ENCODE assay signal across 13 mouse cellular contexts in the genomic region with DNA sequence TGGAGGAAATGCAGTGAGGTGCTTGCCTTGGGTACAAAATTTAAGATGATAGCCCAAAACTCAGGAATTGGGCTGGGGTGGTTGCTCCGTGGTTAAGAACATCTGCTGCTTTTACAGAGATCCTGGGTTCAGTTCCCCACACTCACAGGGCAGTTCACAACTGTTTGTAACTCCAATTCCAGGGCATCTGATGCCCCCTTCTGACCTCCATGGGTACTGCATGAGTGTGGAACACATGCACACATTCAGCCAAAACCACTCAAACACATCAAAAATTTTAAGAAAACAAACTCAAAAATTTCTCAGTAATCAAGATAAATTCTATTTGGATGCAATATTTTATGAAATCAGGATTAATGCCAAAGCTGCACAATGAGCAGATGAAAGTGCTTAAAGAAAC.
DNase-seq lines count a peak whose midpoint lies in the region; ATAC-seq and TF ChIP-seq lines count a peak whose summit lies in the region.
"Had no signal": no experiment of that assay in that cellular context is flagged by ENCODE, and none has a peak within 500 bp of the region (broad histone marks: within the 10 kb centered on the region; RNA-seq: fewer than 3 reads in every experiment).

No protein-coding gene starts in this region.

- no peaks in the 10 kb centered on the region for H3K27me3 ChIP-seq in liver, adult 2 months (ENCODE audit: control insufficient read depth, insufficient read depth, low read length)
- H3K27me3 ChIP-seq in liver, embryonic 12.5 days (replicated peaks), result no peaks in the 10 kb centered on the region
- H3K27me3 ChIP-seq: embryonic facial prominence, embryonic 12.5 days; liver, embryonic 13.5 days had no signal

- no peak for TF ChIP-seq POLR2A in liver, adult 2 months (IDR thresholded peaks at IDR 0.05; ENCODE audit: extremely low read depth, insufficient read depth, low read length)

- H3K27ac ChIP-seq in liver, adult 2 months (replicated peaks; ENCODE audit: insufficient read depth, low read depth, low read length), result no peak overlapping the region
- H3K27ac ChIP-seq in liver, embryonic 12.5 days, result no peak overlapping the region
- H3K27ac ChIP-seq: embryonic facial prominence, embryonic 12.5 days; liver, embryonic 13.5 days had no signal

- no peak overlapping the region for H3K4me2 ChIP-seq in liver, embryonic 12.5 days
- H3K4me2 ChIP-seq: embryonic facial prominence, embryonic 12.5 days; liver, embryonic 13.5 days had no signal

- no peaks in the 10 kb centered on the region for H3K36me3 ChIP-seq in liver, adult 2 months (ENCODE audit: control insufficient read depth, insufficient read depth, low read length)
- no peaks in the 10 kb centered on the region for H3K36me3 ChIP-seq in liver, embryonic 12.5 days
- H3K36me3 ChIP-seq: embryonic facial prominence, embryonic 12.5 days; liver, embryonic 13.5 days had no signal

- no peak for ATAC-seq in CD4-positive, CD25-positive, alpha-beta regulatory T cell, adult 4 months
- no peak for ATAC-seq in liver, embryonic 12.5 days

- H3K9ac ChIP-seq in liver, adult 2 months (ENCODE audit: low read depth, low read length), result no peak overlapping the region
- no peak overlapping the region for H3K9ac ChIP-seq in liver, embryonic 12.5 days
- H3K9ac ChIP-seq: embryonic facial prominence, embryonic 12.5 days; liver, embryonic 13.5 days had no signal

- H3K9me3 ChIP-seq in liver, embryonic 12.5 days (replicated peaks), result no peaks in the 10 kb centered on the region
- H3K9me3 ChIP-seq: embryonic facial prominence, embryonic 12.5 days; liver, embryonic 13.5 days had no signal

- H3K4me3 ChIP-seq in liver, adult 2 months (ENCODE audit: insufficient read depth, low read depth, low read length), result no peak overlapping the region
- no peak overlapping the region for H3K4me3 ChIP-seq in liver, embryonic 12.5 days
- H3K4me3 ChIP-seq: embryonic facial prominence, embryonic 12.5 days; liver, embryonic 13.5 days; myocyte had no signal

- no peaks in the 10 kb centered on the region for H3K79me2 ChIP-seq in liver, adult 2 months (ENCODE audit: control insufficient read depth, insufficient read depth, low read length)

- peaks cover 4% of the 10 kb centered on the region for H3K4me1 ChIP-seq in liver, adult 2 months (ENCODE audit: control insufficient read depth, insufficient read depth, low read length)
- no peaks in the 10 kb centered on the region for H3K4me1 ChIP-seq in liver, embryonic 12.5 days
- H3K4me1 ChIP-seq: embryonic facial prominence, embryonic 12.5 days; liver, embryonic 13.5 days had no signal

- 91% methylated on average over 1 of the region's 1 CpGs for WGBS in liver, adult 2 months
- WGBS in liver, embryonic 12.5 days (ENCODE audit: insufficient replicate concordance), result 71% methylated on average over 1 of the region's 1 CpGs

- peak; percentile 15 for DNase-seq in CD4-positive, CD25-positive, alpha-beta regulatory T cell, adult 2 months (ENCODE audit: low read depth, low spot score)
- DNase-seq in liver, adult 2 months (ENCODE audit: extremely low read depth, low read depth, low spot score), result no peak
- DNase-seq in 416B (ENCODE audit: low read depth), result peak; percentile 9
- peak; percentile 1 for DNase-seq in R1 (ENCODE audit: low read depth, low spot score)
- no peak for DNase-seq in adrenal gland, postnatal 14 days
- DNase-seq in retina, postnatal 1 day, result no peak
- DNase-seq: cerebellum, adult 9-11 months; heart, postnatal 14 days; liver, embryonic 13.5 days had no signal

- peak; percentile 49 for TF ChIP-seq CTCF in liver, adult 2 months (IDR thresholded peaks at IDR 0.05; ENCODE audit: low read depth, low read length)

Comparison
In these comparisons a context has a peak if more than half of its experiments do, and no peak if none do; other contexts are left out.
1. DNase-seq: peak in CD4-positive, CD25-positive, alpha-beta regulatory T cell, adult 2 months (single experiment), 416B (single experiment) and R1 (single experiment); none in liver, adult 2 months (single experiment), adrenal gland, postnatal 14 days (single experiment) and retina, postnatal 1 day (single experiment).